Mouse (Mus musculus) intestine, postnatal 0 days (tissue): ENCODE measurements around the gene Zyg11b. TPM values are rescaled to one million over a fixed set of nuclear protein-coding genes. Genes with fewer than 3 reads are reported as not detected.

Source experiments
- ATAC-seq: fragments of 200-750 bp; cut with Nextera tagmentation; 2 replicates; pipeline ENCODE4 v1.8.0; 2017; ENCODE audit warnings: mild to moderate bottlenecking, moderate TSS enrichment, moderate library complexity
- H3K27ac ChIP-seq: fragments of 300-500 bp; sonication (generic); 2 replicates; pipeline ENCODE4 v1.5.1; 2014; ENCODE audit warnings: mild to moderate bottlenecking, low read depth, low read length, moderate library complexity
- H3K27me3 ChIP-seq: fragments of 300-500 bp; sonication (generic); replicated peaks from 2 replicates; pipeline ENCODE4 v1.6.1; 2014; ENCODE audit warnings: low read length, mixed read lengths; ENCODE audit not compliant: control insufficient read depth, insufficient read depth
- H3K36me3 ChIP-seq: fragments of 300-500 bp; sonication (generic); 2 replicates; pipeline ENCODE4 v1.6.1; 2014; ENCODE audit warnings: mild to moderate bottlenecking, moderate library complexity; ENCODE audit not compliant: control insufficient read depth, insufficient read depth
- H3K4me1 ChIP-seq: fragments of 300-500 bp; sonication (generic); replicated peaks from 2 replicates; pipeline ENCODE4 v1.6.1; 2014; ENCODE audit warnings: antibody characterized with exemption, low read length, mixed read lengths; ENCODE audit not compliant: control insufficient read depth, insufficient read depth
- H3K4me2 ChIP-seq: fragments of 300-500 bp; sonication (generic); replicated peaks from 2 replicates; pipeline ENCODE4 v1.6.1; 2014; ENCODE audit warnings: low read depth, mild to moderate bottlenecking, moderate library complexity
- H3K4me3 ChIP-seq: fragments of 300-500 bp; sonication (generic); 2 replicates; pipeline ENCODE4 v1.5.1; 2014; ENCODE audit warnings: low read depth, low read length
- H3K9ac ChIP-seq: fragments of 300-500 bp; sonication (generic); 2 replicates; pipeline ENCODE4 v1.6.1; 2014; ENCODE audit warnings: mild to moderate bottlenecking, low read depth, low read length
- H3K9me3 ChIP-seq: fragments of 300-500 bp; sonication (generic); 2 replicates; pipeline ENCODE4 v1.6.1; 2016; ENCODE audit warnings: mixed run types; ENCODE audit not compliant: control insufficient read depth
- CTCF ChIP-seq: sonication (generic); IDR thresholded peaks from 2 replicates; pipeline ENCODE4 v1.5.1; 2016; ENCODE audit warnings: low read depth, mild to moderate bottlenecking, control low read depth, antibody characterized with exemption, moderate library complexity
- WGBS: fragments of 180-500 bp; shearing (Covaris S2); extraction: QIAGEN DNeasy Blood & Tissue Kit; methylation state at CpG from one replicate; pipeline ENCODE4 v1.1.7; 2014; 5-methylcytosine and 5-hydroxymethylcytosine counted together
- polyA plus RNA-seq: library from polyadenylated mRNA; unstranded; fragments of >200 nt; fragmentation: Nextera tagmentation; extraction: Ambion mirVana; gene quantifications from 2 replicates; pipeline ENCODE4 v1.2.1, GENCODE M21; 2015

Gene Zyg11b
- polyA plus RNA-seq, result 4.0 and 4.3 TPM in 2 replicates

GRCm38 (mm10) chr4:108300670-108301373, at the start of gene Zyg11b:
TSS of gene Zyg11b (minus strand) at chr4:108301096.
- peak within 1 kb of the TSS; percentile 78 for H3K27ac ChIP-seq
- ATAC-seq, result peak; percentile 95
- H3K9ac ChIP-seq, result peak within 1 kb of the TSS; percentile 89
- WGBS, result under 1% methylated on average over 42 of the region's 58 CpGs
- no peaks in the 10 kb centered on the region for H3K27me3 ChIP-seq
- peak within 1 kb of the TSS; percentile 80 for H3K4me2 ChIP-seq
- peak within 1 kb of the TSS; percentile 83 for H3K4me3 ChIP-seq
- H3K4me1 ChIP-seq, result no peaks in the 10 kb centered on the region
- TF ChIP-seq CTCF, result 0 out of 2 replicates have a peak, but pooled peaks have one; percentile 7
- no peaks in the 10 kb centered on the region for H3K9me3 ChIP-seq
- H3K36me3 ChIP-seq, result no peaks in the 10 kb centered on the region

DNA sequence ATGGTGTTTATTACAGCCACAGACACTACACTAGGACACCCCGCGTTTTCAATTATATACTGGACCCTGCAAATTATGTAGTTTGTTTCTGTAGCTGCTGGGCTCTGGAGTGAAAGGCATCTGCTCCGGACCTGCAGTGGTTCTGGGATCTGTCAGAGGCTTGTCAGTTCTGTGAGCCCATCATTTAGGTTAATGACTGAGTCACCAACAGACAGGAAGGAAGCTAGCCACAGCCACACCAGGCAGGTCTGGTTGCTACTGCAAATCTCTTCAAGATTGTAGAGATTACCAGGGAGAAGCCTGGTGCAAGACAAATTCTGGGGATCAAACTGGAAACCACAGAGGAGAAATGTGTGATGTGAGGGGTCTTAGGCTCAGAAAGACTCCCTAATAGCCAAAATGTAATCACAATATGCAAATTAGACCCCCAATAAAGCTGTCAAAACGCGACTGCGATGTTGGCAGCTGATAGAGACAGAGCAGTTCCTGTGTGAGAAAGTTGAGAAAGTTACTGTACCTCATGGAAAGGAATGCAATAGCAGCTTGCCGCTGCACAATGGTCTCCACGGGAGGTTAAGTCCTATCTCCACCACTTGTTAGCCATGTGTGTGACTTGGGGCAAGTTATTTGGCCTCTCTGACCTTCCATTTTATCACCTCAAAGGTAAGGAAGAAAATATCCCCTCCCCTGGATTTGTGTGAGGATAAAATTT, 49.1 kb upstream of the Zyg11b start:
- Histone ChIP-seq H3K27me3 (no peaks in the 10 kb centered on the region), H3K36me3 (no peaks in the 10 kb centered on the region), H3K4me3 (no peak overlapping the region), H3K9ac (no peak overlapping the region), H3K27ac (no peak overlapping the region), H3K4me2 (no peak overlapping the region), H3K9me3 (no peaks in the 10 kb centered on the region), H3K4me1 (0 out of 2 replicates have a peak, but pooled peaks cover 4% of the 10 kb centered on the region)
- no peak for ATAC-seq
- TF ChIP-seq CTCF, result no peak
- WGBS, result 41% methylated on average over 8 of the region's 8 CpGs

DNA sequence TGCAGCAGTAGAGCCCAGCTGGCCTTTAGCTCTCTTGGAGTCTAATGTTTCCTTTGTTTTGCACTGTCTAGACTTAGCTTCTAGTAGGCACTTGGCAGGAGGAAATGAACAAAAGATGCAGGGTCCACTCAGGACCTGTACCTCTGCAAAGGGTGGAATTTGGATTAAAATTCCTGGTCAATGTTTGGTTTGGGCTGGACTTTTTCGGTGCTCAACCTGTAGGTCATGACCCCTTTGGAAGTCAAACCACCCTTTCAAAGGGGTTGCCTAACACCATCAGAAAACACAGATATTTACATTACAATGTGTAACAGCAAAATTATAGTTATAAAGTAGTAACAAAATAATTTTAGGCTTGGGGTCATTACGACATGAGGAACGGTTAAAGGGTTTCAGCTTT, 48.2 kb upstream of the Zyg11b start:
- Histone ChIP-seq H3K36me3 (no peaks in the 10 kb centered on the region), H3K9ac (no peak overlapping the region), H3K27me3 (no peaks in the 10 kb centered on the region), H3K4me1 (0 out of 2 replicates have a peak, but pooled peaks cover 4% of the 10 kb centered on the region), H3K9me3 (no peaks in the 10 kb centered on the region), H3K27ac (no peak overlapping the region), H3K4me2 (no peak overlapping the region), H3K4me3 (no peak overlapping the region)
- no peak for ATAC-seq
- WGBS, result 81% methylated on average over 3 of the region's 3 CpGs
- TF ChIP-seq CTCF, result no peak

GRCm38 (mm10) chr4:108348256-108348875, 47.5 kb upstream of the Zyg11b start:
- no peak overlapping the region for H3K4me2 ChIP-seq
- TF ChIP-seq CTCF, result no peak
- 23% methylated on average over 5 of the region's 5 CpGs for WGBS
- no peaks in the 10 kb centered on the region for H3K36me3 ChIP-seq
- H3K9me3 ChIP-seq, result no peaks in the 10 kb centered on the region
- H3K27me3 ChIP-seq, result no peaks in the 10 kb centered on the region
- H3K4me3 ChIP-seq, result no peak overlapping the region
- peak; percentile 47 for ATAC-seq
- H3K4me1 ChIP-seq, result 0 out of 2 replicates have a peak, but pooled peaks cover 4% of the 10 kb centered on the region
- no peak overlapping the region for H3K9ac ChIP-seq
- no peak overlapping the region for H3K27ac ChIP-seq

- WGBS, result 40% methylated on average over 5 of the region's 5 CpGs
- no peaks in the 10 kb centered on the region for H3K27me3 ChIP-seq
- peak; percentile 76 for ATAC-seq
- H3K9me3 ChIP-seq, result no peaks in the 10 kb centered on the region
- H3K27ac ChIP-seq, result no peak overlapping the region
- no peak overlapping the region for H3K4me2 ChIP-seq
- no peak overlapping the region for H3K4me3 ChIP-seq
- TF ChIP-seq CTCF, result no peak
- 0 out of 2 replicates have a peak, but pooled peaks cover 4% of the 10 kb centered on the region for H3K4me1 ChIP-seq
- H3K36me3 ChIP-seq, result no peaks in the 10 kb centered on the region
- no peak overlapping the region for H3K9ac ChIP-seq
Observed at GRCm38 (mm10) chr4:108347111-108347510, 46.2 kb upstream of the Zyg11b start.

DNA sequence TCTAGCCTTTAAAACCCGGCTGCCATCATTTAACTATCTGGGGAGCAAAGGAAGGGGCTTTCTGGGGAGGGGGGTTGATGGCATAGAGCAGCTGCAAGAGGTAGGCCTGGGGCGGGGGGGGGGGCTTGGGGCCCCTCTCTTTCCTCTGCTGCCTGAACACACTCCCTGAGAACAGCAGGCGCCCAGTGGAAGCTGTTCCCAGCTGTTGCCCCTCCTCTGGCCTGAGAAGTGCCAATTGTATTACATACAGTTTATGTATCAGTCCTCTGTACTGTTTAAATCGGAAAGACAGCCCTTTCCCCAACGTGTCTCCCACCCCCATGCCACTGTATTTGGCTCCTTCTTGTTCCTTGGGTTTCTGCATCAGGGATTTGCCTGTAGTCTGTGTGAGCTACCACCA, 44.9 kb upstream of the Zyg11b start:
- WGBS, result 58% methylated on average over 5 of the region's 5 CpGs
- no peaks in the 10 kb centered on the region for H3K27me3 ChIP-seq
- H3K4me1 ChIP-seq, result 0 out of 2 replicates have a peak, but pooled peaks cover 4% of the 10 kb centered on the region
- no peaks in the 10 kb centered on the region for H3K9me3 ChIP-seq
- no peak for TF ChIP-seq CTCF
- no peak overlapping the region for H3K27ac ChIP-seq
- no peak overlapping the region for H3K9ac ChIP-seq
- no peak overlapping the region for H3K4me3 ChIP-seq
- H3K36me3 ChIP-seq, result no peaks in the 10 kb centered on the region
- no peak for ATAC-seq
- H3K4me2 ChIP-seq, result no peak overlapping the region
